Mouse (Mus musculus) adipocyte (in vitro differentiated cells): ENCODE measurements around the gene Gm20828.
"Not testable (repeated sequence)": the region's sequence is repeated elsewhere in the genome, so short reads cannot be mapped to it uniquely, and the experiment has no call there.

Experiments
- DNase-seq: peaks from one replicate; pipeline ENCODE4 v3.0.0-alpha.2; 2016; ENCODE audit warnings: low spot score

Gm20828 gene

DNA sequence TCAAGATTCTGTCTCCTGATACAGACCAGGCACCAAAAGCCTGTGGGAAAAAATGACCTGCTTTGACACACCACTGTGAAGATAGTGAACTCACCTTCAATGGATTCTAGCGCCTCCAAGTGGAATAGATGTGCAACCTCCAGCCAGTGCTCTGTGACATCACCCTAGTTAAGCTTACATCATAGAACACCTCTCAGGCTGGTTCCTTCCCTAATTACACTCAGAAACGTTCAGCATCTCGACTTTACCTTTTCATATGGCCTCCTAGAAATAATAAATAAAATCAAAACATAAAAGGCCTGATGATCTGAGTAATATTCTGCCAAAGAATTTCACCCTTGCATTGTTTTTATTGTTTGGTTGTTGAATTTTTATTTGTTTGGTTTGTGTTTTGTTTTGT, at the start of gene Gm20828:
Gm20828 (minus strand) TSS at position 101 of the 400 bp plus-strand sequence.
- DNase-seq: not testable (repeated sequence)
